Mouse (Mus musculus): ENCODE results near the gene Vezt. TPM values are rescaled to one million over a fixed set of nuclear protein-coding genes. Genes with fewer than 3 reads are reported as not detected.

Gene Vezt
- total and polyA plus RNA-seq, 3 experiments, result 9.5 to 13.5 TPM; not detected in 1

DNA sequence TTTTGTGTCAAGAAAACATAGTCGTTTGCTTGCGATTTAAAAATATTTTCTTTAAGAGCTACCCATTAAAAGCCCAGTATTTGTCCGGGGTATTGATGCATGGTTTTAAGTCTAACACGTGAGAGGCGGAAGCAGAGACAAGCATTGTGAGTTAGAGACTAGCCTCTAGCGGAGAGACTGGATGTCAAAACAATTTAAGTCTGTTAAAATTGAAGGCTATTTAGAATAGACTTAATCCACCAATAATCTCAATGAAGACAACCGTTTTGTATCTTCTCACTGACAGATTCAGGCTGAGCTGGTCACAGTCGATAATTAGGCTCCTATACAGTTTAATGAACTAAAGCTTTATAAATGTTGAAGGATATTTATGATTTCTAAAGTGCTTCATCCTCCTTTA lies 95.9 kb downstream of the Vezt start:
- no peaks in the 10 kb centered on the region for H3K4me1 ChIP-seq (ENCODE audit: control insufficient read depth in 1 of 2, insufficient read depth in 2 of 2, low read length in 2 of 2)
- H3K27ac ChIP-seq (ENCODE audit: control insufficient read depth, low read depth, low read length), result no peak overlapping the region
- H3K4me3 ChIP-seq (ENCODE audit: control insufficient read depth in 1 of 2, insufficient read depth in 1 of 2, low read depth in 2 of 2, low read length in 2 of 2), result no peak overlapping the region
- no peak overlapping the region for H3K9ac ChIP-seq (ENCODE audit: control insufficient read depth, low read depth, low read length, poor library complexity, severe bottlenecking)
- H3K36me3 ChIP-seq (ENCODE audit: control insufficient read depth in 1 of 2, insufficient read depth in 2 of 2, low read length in 2 of 2), result no peaks in the 10 kb centered on the region
- no peaks in the 10 kb centered on the region for H3K27me3 ChIP-seq (ENCODE audit: control insufficient read depth in 1 of 2, insufficient read depth in 2 of 2, low read length in 2 of 2)
- no peak for DNase-seq (ENCODE audit: low read depth, low spot score)
- H3K79me2 ChIP-seq (ENCODE audit: control insufficient read depth, insufficient read depth, low read length, poor library complexity), result no peaks in the 10 kb centered on the region
- no peaks in the 10 kb centered on the region for H3K9me3 ChIP-seq (replicated peaks; ENCODE audit: insufficient read depth, low read length)
- TF ChIP-seq BHLHE40 (IDR thresholded peaks at IDR 0.05; ENCODE audit: borderline replicate concordance, low read depth, low read length), result no peak
- TF ChIP-seq ELF1 (IDR thresholded peaks at IDR 0.05; ENCODE audit: low read depth, low read length), result no peak
- no peak for TF ChIP-seq MAZ (IDR thresholded peaks at IDR 0.05; ENCODE audit: low read depth, low read length)
- TF ChIP-seq GABPA (IDR thresholded peaks at IDR 0.05; ENCODE audit: low read depth, low read length), result no peak
- no peak for TF ChIP-seq ZNF384 (IDR thresholded peaks at IDR 0.05; ENCODE audit: low read depth, low read length)

DNA sequence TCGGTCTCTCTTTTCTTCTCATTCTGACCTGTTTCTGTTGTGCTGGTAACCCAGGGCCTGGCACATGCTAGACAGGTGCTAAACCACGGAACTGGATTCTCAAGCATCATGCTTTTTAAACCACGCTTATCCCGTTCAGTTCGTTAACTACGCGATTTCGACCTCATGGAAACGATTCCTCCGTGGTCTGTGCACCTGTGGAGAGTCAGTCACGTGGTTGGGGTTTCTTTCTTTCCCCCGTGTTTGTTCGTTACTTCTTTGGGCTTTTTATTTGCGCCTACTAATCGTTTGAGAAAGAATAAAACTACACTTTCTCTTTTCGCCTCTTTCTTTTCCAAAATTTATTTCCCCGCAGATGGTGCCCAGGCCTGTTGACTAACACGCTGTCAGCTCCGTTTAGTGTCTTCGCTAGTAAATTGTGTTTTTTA lies 96.8 kb downstream of the Vezt start:
- Histone ChIP-seq H3K9ac (ENCODE audit: control insufficient read depth, low read depth, low read length, poor library complexity, severe bottlenecking) (no peak overlapping the region), H3K36me3 (ENCODE audit: control insufficient read depth in 1 of 2, insufficient read depth in 2 of 2, low read length in 2 of 2) (peaks cover 0 to 2% of the 10 kb centered on the region in 2 experiments; a peak in 1 of 4 replicates), H3K79me2 (ENCODE audit: control insufficient read depth, insufficient read depth, low read length, poor library complexity) (no peaks in the 10 kb centered on the region), H3K4me3 (ENCODE audit: control insufficient read depth in 1 of 2, insufficient read depth in 1 of 2, low read depth in 2 of 2, low read length in 2 of 2) (no peak overlapping the region), H3K27me3 (ENCODE audit: control insufficient read depth in 1 of 2, insufficient read depth in 2 of 2, low read length in 2 of 2) (no peaks in the 10 kb centered on the region), H3K9me3 (replicated peaks; ENCODE audit: insufficient read depth, low read length) (no peaks in the 10 kb centered on the region), H3K27ac (ENCODE audit: control insufficient read depth, low read depth, low read length) (no peak overlapping the region), H3K4me1 (ENCODE audit: control insufficient read depth in 1 of 2, insufficient read depth in 2 of 2, low read length in 2 of 2) (peaks cover 0 to 3% of the 10 kb centered on the region in 2 experiments; a peak in 1 of 4 replicates)
- TF ChIP-seq RCOR1 (IDR thresholded peaks at IDR 0.05; ENCODE audit: low read depth, low read length) (no peak), NRF1 (IDR thresholded peaks at IDR 0.05; ENCODE audit: insufficient read depth, low read depth, low read length, poor library complexity, severe bottlenecking) (no peak), ETS1 (IDR thresholded peaks at IDR 0.05; ENCODE audit: low read depth, low read length) (no peak), CHD1 (IDR thresholded peaks at IDR 0.05; ENCODE audit: low read depth, low read length) (no peak), CTCF (IDR thresholded peaks at IDR 0.05 in 2 of 3, conservative IDR thresholded peaks at IDR 0.05 in 1 of 3; ENCODE audit: control insufficient read depth in 1 of 3, insufficient read depth in 1 of 3, low read depth in 2 of 3, low read length in 3 of 3, poor library complexity in 1 of 3, severe bottlenecking in 1 of 3) (no peak), KAT2A (conservative IDR thresholded peaks at IDR 0.05; ENCODE audit: low read depth, low read length) (no peak)
- DNase-seq (ENCODE audit: low read depth, low spot score), result no peak

DNA sequence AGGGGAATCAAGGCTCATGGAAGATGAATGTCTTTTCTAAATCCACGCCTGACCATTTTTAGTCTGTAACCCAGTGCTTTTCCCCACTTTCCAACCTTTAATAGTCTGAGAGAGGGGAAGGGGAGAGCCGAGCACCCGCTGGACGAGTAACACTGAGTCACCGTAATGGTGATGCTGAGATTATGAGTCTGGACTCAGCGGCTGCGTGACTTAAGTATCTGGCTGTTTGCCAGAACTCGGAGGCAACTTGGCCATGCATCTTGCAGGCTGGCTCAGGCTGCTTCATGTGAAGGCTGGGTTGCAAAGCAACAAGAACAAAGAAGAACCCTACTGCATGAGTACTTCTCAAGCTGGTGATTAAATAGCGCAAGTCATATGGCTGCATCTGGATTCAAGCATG lies 101.6 kb downstream of the Vezt start:
- TF ChIP-seq EP300 (IDR thresholded peaks at IDR 0.05; ENCODE audit: low read depth in 1 of 2, low read length in 2 of 2) (peak in 1 of 2 experiments; percentile 28; a peak in 1 of 4 replicates), MXI1 (IDR thresholded peaks at IDR 0.05; ENCODE audit: low read depth, low read length) (0 out of 2 replicates have a peak, but pooled peaks have one; percentile 39), GATA1 (IDR thresholded peaks at IDR 0.05; ENCODE audit: low read depth, low read length) (no peak), USF1 (IDR thresholded peaks at IDR 0.05; ENCODE audit: low read depth, low read length) (no peak), NRF1 (IDR thresholded peaks at IDR 0.05; ENCODE audit: insufficient read depth, low read depth, low read length, poor library complexity, severe bottlenecking) (no peak), ETS1 (IDR thresholded peaks at IDR 0.05; ENCODE audit: low read depth, low read length) (peak; percentile 45; the same call in 1 of the 2 replicates)
- H3K36me3 ChIP-seq (ENCODE audit: control insufficient read depth in 1 of 2, insufficient read depth in 2 of 2, low read length in 2 of 2), result peaks cover 0 to 7% of the 10 kb centered on the region in 2 experiments; a peak in 2 of 4 replicates
- no peaks in the 10 kb centered on the region for H3K9me3 ChIP-seq (replicated peaks; ENCODE audit: insufficient read depth, low read length)
- DNase-seq (ENCODE audit: low read depth, low spot score), result peak; percentile 89
- H3K4me1 ChIP-seq (ENCODE audit: control insufficient read depth in 1 of 2, insufficient read depth in 2 of 2, low read length in 2 of 2), result peaks cover 0 to 16% of the 10 kb centered on the region in 2 experiments; a peak in 3 of 4 replicates
- no peaks in the 10 kb centered on the region for H3K27me3 ChIP-seq (ENCODE audit: control insufficient read depth in 1 of 2, insufficient read depth in 2 of 2, low read length in 2 of 2)
- no peak overlapping the region for H3K27ac ChIP-seq (ENCODE audit: control insufficient read depth, low read depth, low read length)
- H3K4me3 ChIP-seq (ENCODE audit: control insufficient read depth in 1 of 2, insufficient read depth in 1 of 2, low read depth in 2 of 2, low read length in 2 of 2), result peak overlapping the region; percentile 2 to 22; a peak in 2 of 4 replicates
- no peak overlapping the region for H3K9ac ChIP-seq (ENCODE audit: control insufficient read depth, low read depth, low read length, poor library complexity, severe bottlenecking)
- H3K79me2 ChIP-seq (ENCODE audit: control insufficient read depth, insufficient read depth, low read length, poor library complexity), result no peaks in the 10 kb centered on the region
